Mouse (Mus musculus) stomach, embryonic 14.5 days (tissue): ENCODE measurements around the gene Zfp940. TPM values are rescaled to one million over a fixed set of nuclear protein-coding genes. Genes with fewer than 3 reads are reported as not detected.
"Not testable (repeated sequence)": the region's sequence is repeated elsewhere in the genome, so short reads cannot be mapped to it uniquely, and the experiment has no call there.

ENCODE experiments used
- ATAC-seq: fragments of 200-750 bp; cut with Nextera tagmentation; 2 replicates; pipeline ENCODE4 v1.8.0; 2017; ENCODE audit warnings: low read depth, moderate TSS enrichment; ENCODE audit not compliant: insufficient number of reproducible peaks, insufficient read depth, low FRiP score
- H3K27ac ChIP-seq: fragments of 300-500 bp; sonication (generic); 2 replicates; pipeline ENCODE4 v1.5.1; 2014; ENCODE audit warnings: mild to moderate bottlenecking, low read length, moderate library complexity, mixed read lengths
- H3K27me3 ChIP-seq: fragments of 300-500 bp; sonication (generic); 2 replicates; pipeline ENCODE4 v1.6.1; 2014; ENCODE audit warnings: low read length, control low read depth, mixed read lengths; ENCODE audit not compliant: control insufficient read depth, insufficient read depth
- H3K36me3 ChIP-seq: fragments of 300-500 bp; sonication (generic); 2 replicates; pipeline ENCODE4 v1.6.1; 2014; ENCODE audit warnings: mild to moderate bottlenecking, control low read depth, low read length, moderate library complexity, mixed read lengths; ENCODE audit not compliant: control insufficient read depth, insufficient read depth
- H3K4me1 ChIP-seq: fragments of 300-500 bp; sonication (generic); 2 replicates; pipeline ENCODE4 v1.6.1; 2014; ENCODE audit warnings: low read length, control low read depth, mixed read lengths; ENCODE audit not compliant: control insufficient read depth, insufficient read depth
- H3K4me2 ChIP-seq: fragments of 300-500 bp; sonication (generic); replicated peaks from 2 replicates; pipeline ENCODE4 v1.6.1; 2014; ENCODE audit warnings: low read depth, low read length, control low read depth
- H3K4me3 ChIP-seq: fragments of 300-500 bp; sonication (generic); 2 replicates; pipeline ENCODE4 v1.5.1; 2014; ENCODE audit warnings: low read depth, low read length, control low read depth
- H3K9ac ChIP-seq: fragments of 300-500 bp; sonication (generic); replicated peaks from 2 replicates; pipeline ENCODE4 v1.6.1; 2014; ENCODE audit warnings: low read depth, mild to moderate bottlenecking, control low read depth, low read length, moderate library complexity, mixed read lengths
- H3K9me3 ChIP-seq: fragments of 300-500 bp; sonication (generic); 2 replicates; pipeline ENCODE4 v1.6.1; 2016; ENCODE audit warnings: low read depth, low read length, control low read depth; ENCODE audit not compliant: control insufficient read depth
- WGBS: fragments of 180-500 bp; shearing (Covaris S2); extraction: QIAGEN DNeasy Blood & Tissue Kit; methylation state at CpG from one replicate; pipeline ENCODE4 v1.1.7; 2014; 5-methylcytosine and 5-hydroxymethylcytosine counted together
- polyA plus RNA-seq: library from polyadenylated mRNA; unstranded; fragments of >200 nt; fragmentation: Nextera tagmentation; extraction: Ambion mirVana; gene quantifications from 2 replicates; pipeline ENCODE4 v1.2.1, GENCODE M21; 2014

Gene Zfp940
- polyA plus RNA-seq: 6.3 and 6.5 TPM in 2 replicates

DNA sequence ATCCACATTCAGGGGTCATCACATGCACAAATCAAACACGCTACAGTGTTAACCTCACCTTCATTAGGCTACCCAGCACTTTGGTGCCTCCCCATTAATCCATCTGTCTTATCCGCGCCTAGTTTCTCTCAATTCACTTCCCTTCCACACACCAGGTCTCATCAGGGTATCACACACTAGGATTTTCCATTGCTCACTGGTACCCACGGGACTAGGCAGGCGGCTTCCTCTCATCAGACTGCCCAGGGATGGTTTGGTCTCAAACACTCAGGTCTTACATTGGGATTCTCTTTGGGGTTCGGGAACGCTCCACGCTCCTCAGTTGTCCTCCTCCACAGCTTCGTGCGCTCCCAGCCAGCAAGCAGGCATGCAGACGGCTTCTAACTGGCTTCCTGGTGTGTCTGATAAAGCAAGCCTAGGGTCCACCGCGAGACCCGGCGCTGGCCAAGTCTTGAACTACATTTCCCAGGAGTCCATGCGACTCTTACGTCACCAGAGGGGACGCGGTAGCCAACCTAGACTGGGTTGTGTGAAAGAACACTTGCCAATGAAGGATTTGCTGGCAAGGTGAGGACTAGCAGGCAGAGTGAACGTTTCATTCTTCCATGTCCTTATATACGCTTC lies at the start of gene Zfp940:
Gene Zfp940, minus strand, starts transcription at position 451 of the 624 bp plus-strand sequence.
- H3K9me3 ChIP-seq: no peaks in the 10 kb centered on the region
- peak within 1 kb of the TSS; percentile 60 for H3K4me3 ChIP-seq
- WGBS: 2% methylated on average over 21 of the region's 21 CpGs
- peak; percentile 96 for ATAC-seq
- no peaks in the 10 kb centered on the region for H3K36me3 ChIP-seq
- H3K9ac ChIP-seq: peak within 1 kb of the TSS; percentile 48
- H3K4me1 ChIP-seq: peaks cover 3% of the 10 kb centered on the region; the same call in 1 of the 2 replicates
- no peaks in the 10 kb centered on the region for H3K27me3 ChIP-seq
- H3K27ac ChIP-seq: no peak within 1 kb of the TSS
- H3K4me2 ChIP-seq: peak within 1 kb of the TSS; percentile 71

DNA sequence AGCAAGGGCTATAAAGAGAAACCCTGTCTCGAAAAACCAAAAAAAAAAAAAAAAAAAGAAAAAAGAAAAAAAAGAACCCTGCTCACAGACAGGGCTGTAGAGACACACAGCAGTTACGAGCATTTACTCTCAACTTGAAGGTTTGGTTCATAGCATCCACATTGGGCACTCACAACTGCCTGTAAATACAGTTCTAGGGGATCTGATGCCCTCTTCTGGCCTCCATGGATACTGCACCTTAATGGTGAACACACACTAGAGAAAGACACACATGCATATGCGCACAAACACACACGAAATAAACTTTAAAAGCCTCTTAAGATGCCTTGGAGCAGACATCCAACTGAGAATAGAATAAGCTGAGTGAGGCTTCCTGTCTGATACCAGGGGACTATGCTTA lies 44.9 kb upstream of the Zfp940 start:
- 92% methylated on average over 4 of the region's 4 CpGs for WGBS
- Histone ChIP-seq H3K4me1 (no peaks in the 10 kb centered on the region), H3K9me3 (peaks cover 28% of the 10 kb centered on the region), H3K4me3 (no peak overlapping the region), H3K9ac (no peak overlapping the region), H3K27ac (no peak overlapping the region), H3K27me3 (no peaks in the 10 kb centered on the region), H3K4me2 (no peak overlapping the region), H3K36me3 (peaks cover 59% of the 10 kb centered on the region)
- ATAC-seq: no peak

DNA sequence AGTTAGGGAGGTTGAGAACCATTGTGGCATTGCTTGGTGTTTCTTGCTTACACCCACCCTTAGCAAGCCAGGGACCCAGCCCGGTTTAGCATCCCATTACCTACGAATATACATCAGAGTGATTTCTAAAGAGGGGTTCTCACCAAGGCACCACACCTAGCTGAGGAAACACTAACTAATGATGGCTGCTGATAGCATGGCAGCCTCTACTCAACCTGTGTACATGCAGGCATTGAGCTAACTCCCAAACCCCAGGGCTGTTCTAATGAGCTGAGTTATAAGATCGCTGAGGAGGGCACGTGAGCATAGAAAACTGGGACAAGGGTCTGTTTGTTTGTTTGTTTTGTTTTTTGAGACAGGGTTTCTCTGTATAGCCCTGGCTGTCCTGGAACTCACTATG lies 39.3 kb upstream of the Zfp940 start:
- no peak overlapping the region for H3K4me2 ChIP-seq
- H3K36me3 ChIP-seq: peaks cover 41% of the 10 kb centered on the region
- H3K4me1 ChIP-seq: no peaks in the 10 kb centered on the region
- H3K9ac ChIP-seq: no peak overlapping the region
- no peaks in the 10 kb centered on the region for H3K27me3 ChIP-seq
- no peak overlapping the region for H3K4me3 ChIP-seq
- 92% methylated on average over 4 of the region's 4 CpGs for WGBS
- peaks cover 37% of the 10 kb centered on the region for H3K9me3 ChIP-seq
- ATAC-seq: no peak
- no peak overlapping the region for H3K27ac ChIP-seq

DNA sequence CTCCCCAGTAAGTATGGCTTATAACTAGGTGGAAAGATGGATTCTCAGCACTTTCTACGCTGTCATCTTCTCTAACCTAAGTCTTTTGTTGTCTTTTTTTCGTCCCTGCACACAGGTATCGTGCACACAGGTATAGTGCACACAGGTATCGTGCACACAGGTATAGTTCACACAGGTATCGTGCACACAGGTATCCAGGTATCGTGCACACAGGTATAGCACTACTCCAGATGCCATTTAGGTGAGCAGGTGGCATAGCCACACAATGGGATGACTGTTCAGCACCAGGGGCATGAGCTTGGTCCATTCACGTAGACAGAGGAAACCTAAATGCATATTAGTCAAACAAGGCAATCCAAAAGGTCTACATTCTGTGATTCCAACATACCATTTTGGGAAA lies 37.0 kb upstream of the Zfp940 start:
- no peak overlapping the region for H3K4me3 ChIP-seq
- no peaks in the 10 kb centered on the region for H3K27me3 ChIP-seq
- ATAC-seq: no peak
- H3K4me2 ChIP-seq: no peak overlapping the region
- 97% methylated on average over 7 of the region's 7 CpGs for WGBS
- peaks cover 40% of the 10 kb centered on the region for H3K9me3 ChIP-seq
- no peaks in the 10 kb centered on the region for H3K4me1 ChIP-seq
- no peak overlapping the region for H3K27ac ChIP-seq
- H3K9ac ChIP-seq: no peak overlapping the region
- peaks cover 29% of the 10 kb centered on the region for H3K36me3 ChIP-seq

DNA sequence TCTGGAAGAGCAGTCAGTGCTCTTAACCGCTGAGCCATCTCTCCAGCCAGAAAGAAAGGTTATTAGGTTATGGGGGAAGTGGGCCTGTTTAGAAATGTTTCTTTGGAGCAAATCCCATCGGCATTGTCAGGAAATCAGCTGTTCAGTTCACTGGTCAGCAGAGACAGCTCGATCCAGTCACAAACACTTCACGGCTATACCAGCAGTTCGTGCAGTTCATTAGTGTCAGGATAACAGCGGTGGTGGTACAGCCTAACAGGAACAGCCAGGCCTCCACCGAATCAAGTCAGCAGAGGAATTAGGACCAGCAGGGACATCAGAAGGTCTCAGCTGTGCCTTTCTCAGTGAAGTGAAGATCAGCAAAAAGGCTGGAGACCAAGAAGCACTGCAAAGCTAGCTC lies 27.4 kb upstream of the Zfp940 start:
- Histone ChIP-seq H3K4me1 (no peaks in the 10 kb centered on the region), H3K9me3 (peaks cover 6% of the 10 kb centered on the region; the same call in 1 of the 2 replicates), H3K27me3 (no peaks in the 10 kb centered on the region), H3K9ac (no peak overlapping the region), H3K36me3 (peaks cover under 1% of the 10 kb centered on the region; the same call in 1 of the 2 replicates), H3K27ac (no peak overlapping the region), H3K4me3 (no peak overlapping the region), H3K4me2 (no peak overlapping the region)
- 86% methylated on average over 7 of the region's 7 CpGs for WGBS
- no peak for ATAC-seq

DNA sequence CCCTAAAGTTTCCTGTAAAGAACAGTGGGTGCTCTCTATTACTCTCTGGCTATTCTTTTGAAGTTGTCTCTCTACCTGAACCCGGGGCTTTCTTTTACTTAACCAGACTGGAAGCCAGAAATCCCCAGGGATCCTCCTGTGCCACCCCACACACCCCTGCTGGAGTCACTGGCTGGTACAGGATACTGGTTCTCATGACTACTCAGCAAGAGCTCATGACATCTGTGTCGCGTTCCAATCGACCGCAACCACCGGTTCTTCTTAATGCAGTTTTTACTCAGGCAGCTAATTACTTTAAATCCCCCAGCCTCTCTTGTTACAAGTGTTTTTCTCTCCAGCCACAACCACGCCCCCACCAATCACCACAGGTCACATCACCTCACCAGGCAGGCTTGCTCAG lies 26.6 kb upstream of the Zfp940 start:
- no peak overlapping the region for H3K4me3 ChIP-seq
- H3K9me3 ChIP-seq: peaks cover 8% of the 10 kb centered on the region
- no peak overlapping the region for H3K4me2 ChIP-seq
- WGBS: 75% methylated on average over 7 of the region's 7 CpGs
- ATAC-seq: no peak
- no peaks in the 10 kb centered on the region for H3K27me3 ChIP-seq
- no peaks in the 10 kb centered on the region for H3K4me1 ChIP-seq
- H3K9ac ChIP-seq: no peak overlapping the region
- peaks cover 9% of the 10 kb centered on the region; the same call in 1 of the 2 replicates for H3K36me3 ChIP-seq
- H3K27ac ChIP-seq: no peak overlapping the region

DNA sequence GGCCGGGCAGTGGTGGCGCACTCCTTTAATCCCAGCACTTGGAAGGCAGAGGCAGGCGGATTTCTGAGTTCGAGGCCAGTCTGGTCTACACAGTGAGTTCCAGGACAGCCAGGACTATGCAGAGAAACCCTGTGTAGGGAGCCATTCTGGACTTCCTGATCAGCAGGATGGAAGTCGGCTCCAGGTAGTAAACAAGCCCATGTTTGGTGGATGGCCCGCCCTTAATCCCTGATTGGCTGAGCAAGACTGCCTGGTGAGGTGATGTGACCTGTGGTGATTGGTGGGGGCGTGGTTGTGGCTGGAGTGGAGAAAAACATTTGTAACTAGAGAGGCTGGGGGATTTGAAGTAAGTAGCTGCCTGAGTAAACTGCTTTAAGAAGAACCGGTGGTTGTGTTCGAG lies 24.1 kb upstream of the Zfp940 start:
- 90% methylated on average over 9 of the region's 9 CpGs for WGBS
- Histone ChIP-seq H3K36me3 (peaks cover 19% of the 10 kb centered on the region), H3K9me3 (peaks cover 18% of the 10 kb centered on the region)
- ATAC-seq, H3K27me3 ChIP-seq, H3K4me1 ChIP-seq, H3K4me3 ChIP-seq, H3K9ac ChIP-seq, H3K4me2 ChIP-seq, H3K27ac ChIP-seq: not testable (repeated sequence)

DNA sequence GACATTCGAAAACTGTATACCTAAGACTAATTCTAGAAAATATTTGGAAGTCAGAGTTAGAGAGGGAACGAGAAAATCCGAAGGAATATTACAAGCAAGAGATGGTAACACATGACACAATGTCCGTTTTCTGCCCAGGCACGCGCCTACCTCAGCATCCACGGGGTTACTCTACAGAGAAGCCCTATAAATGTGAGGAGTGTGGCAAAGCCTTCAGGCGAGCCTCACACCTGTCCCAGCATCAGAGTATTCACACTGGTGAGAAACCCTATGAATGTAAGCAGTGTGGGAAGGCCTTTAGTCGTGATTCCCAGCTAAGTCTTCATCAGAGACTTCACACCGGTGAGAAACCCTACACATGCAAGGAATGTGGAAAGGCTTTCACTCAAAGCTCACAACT lies 20.8 kb upstream of the Zfp940 start:
- H3K9me3 ChIP-seq: peaks cover 18% of the 10 kb centered on the region
- H3K9ac ChIP-seq: no peak overlapping the region
- 94% methylated on average over 10 of the region's 10 CpGs for WGBS
- no peak for ATAC-seq
- no peak overlapping the region for H3K27ac ChIP-seq
- H3K4me1 ChIP-seq: no peaks in the 10 kb centered on the region
- peaks cover 19% of the 10 kb centered on the region for H3K36me3 ChIP-seq
- H3K4me2 ChIP-seq: no peak overlapping the region
- no peaks in the 10 kb centered on the region for H3K27me3 ChIP-seq
- H3K4me3 ChIP-seq: no peak overlapping the region

DNA sequence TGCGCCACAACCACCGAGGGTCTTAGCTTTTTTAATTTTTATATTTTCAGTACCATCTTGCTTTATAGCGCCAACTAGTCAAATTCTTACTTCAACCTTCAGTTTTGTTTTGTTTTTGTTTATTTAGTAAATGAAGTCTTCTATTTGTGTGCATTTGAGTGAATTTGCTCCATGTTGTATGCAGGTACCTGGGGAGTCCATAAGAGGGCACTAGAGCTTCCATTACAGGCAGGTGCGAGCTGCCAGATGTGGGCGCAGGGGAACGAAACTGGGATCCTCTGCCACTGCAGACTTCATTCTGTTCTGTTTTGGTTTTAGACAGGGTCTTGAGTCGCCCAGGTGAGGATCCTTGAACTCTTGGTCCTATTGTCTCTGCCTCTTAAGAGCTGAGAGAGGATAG lies 8.2 kb upstream of the Zfp940 start:
- no peak overlapping the region for H3K9ac ChIP-seq
- WGBS: 85% methylated on average over 7 of the region's 7 CpGs
- H3K4me1 ChIP-seq: peaks cover 5% of the 10 kb centered on the region
- no peaks in the 10 kb centered on the region for H3K27me3 ChIP-seq
- H3K36me3 ChIP-seq: no peaks in the 10 kb centered on the region
- ATAC-seq: no peak
- no peak overlapping the region for H3K4me3 ChIP-seq
- no peaks in the 10 kb centered on the region for H3K9me3 ChIP-seq
- no peak overlapping the region for H3K4me2 ChIP-seq
- H3K27ac ChIP-seq: no peak overlapping the region
